Mouse (Mus musculus): ENCODE measurements around the gene Fos. TPM values are rescaled to one million over a fixed set of nuclear protein-coding genes. Genes with fewer than 3 reads are reported as not detected.

Gene Fos
- total RNA-seq, 1 experiment: 10.3 TPM

DNA sequence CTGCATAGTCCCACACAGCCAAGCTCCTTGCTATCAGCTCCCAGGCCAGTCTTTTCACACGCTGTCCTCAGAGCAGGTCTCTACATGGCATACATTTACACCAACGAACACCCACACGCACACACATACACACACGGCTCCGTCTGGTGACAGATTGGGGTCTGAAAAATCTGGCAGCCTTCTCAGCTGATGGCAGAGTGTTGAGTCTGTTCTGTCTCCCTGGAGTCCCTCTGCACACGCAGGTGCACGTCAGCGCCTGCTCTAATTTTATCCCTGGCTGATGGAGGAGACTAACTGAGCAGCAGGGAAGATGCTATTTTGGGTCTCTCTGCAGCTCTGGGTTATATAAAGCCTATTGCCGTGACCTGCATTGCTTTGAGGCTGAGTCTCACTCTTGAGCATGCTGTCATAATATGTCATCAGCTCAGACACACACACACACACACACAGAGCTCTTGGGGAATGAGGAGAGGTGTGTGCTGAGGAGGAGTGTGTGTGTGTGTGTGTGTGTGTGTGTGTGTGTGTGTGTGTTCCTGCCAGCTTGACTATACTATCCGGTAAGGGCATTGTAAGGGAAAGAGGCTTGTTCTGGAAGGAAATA, 37.6 kb upstream of the Fos start:
- TF ChIP-seq HCFC1 (IDR thresholded peaks at IDR 0.05; ENCODE audit: borderline replicate concordance, insufficient read depth, low read length) (no peak), MAFK (IDR thresholded peaks at IDR 0.05; ENCODE audit: insufficient read depth, low read depth, low read length) (no peak), ZNF384 (IDR thresholded peaks at IDR 0.05; ENCODE audit: low read depth, low read length) (no peak), CHD2 (IDR thresholded peaks at IDR 0.05; ENCODE audit: low read depth, low read length) (no peak), ZC3H11A (IDR thresholded peaks at IDR 0.05; ENCODE audit: borderline replicate concordance, low read depth, low read length) (no peak)
- in situ Hi-C loops (cut with MboI; ENCODE audit: low sequenced_read_pairs in 2 of 2, unreplicated experiment in 2 of 2): no loop called here
- DNase-seq (ENCODE audit: low read depth, low spot score): no peak

DNA sequence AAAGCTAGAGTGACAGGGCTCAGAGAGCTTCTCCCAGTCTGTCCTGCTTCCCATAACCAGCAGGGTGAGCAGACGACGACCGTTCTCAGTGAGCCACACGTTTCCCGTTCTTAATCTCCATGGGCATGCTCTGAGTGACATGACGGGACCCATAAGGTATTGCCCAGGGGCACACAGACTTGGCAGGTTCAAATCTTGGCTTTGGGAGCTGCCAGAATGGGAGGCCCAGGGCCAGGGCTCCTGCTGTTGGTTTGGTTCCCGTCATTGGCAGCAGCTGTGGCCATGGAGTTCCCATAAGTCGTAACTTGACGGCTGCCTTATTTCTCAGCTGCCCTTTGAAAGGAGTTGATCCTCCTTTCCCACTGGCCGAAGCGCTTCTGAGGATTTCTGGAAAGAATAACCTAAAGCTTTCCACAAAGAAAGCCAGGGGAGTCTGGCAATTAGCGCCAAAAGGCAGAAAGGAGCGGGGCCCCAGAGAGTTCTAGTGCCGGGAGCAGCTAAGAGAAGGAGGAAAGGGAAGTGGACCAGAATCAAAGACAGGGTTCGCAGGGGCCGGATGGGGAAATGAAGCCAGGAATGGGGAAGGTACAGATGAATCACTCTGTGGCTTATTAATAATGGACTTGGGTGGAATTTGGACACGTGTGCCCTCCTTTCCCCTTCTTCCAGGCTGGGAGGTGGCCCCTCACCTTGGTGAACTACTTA, 36.4 kb upstream of the Fos start:
- no peaks in the 10 kb centered on the region for H3K36me3 ChIP-seq (ENCODE audit: control insufficient read depth, insufficient read depth, low read length, poor library complexity, severe bottlenecking)
- in situ Hi-C loops (cut with MboI; ENCODE audit: low sequenced_read_pairs in 2 of 2, unreplicated experiment in 2 of 2): no loop called here
- no peaks in the 10 kb centered on the region for H3K4me1 ChIP-seq (ENCODE audit: control insufficient read depth in 2 of 2, insufficient read depth in 2 of 2, low read length in 2 of 2, poor library complexity in 1 of 2)
- no peak for TF ChIP-seq ZC3H11A (IDR thresholded peaks at IDR 0.05; ENCODE audit: borderline replicate concordance, low read depth, low read length)
- TF ChIP-seq CHD2 (IDR thresholded peaks at IDR 0.05; ENCODE audit: low read depth, low read length): no peak
- no peak for TF ChIP-seq ZNF384 (IDR thresholded peaks at IDR 0.05; ENCODE audit: low read depth, low read length)
- TF ChIP-seq MAFK (IDR thresholded peaks at IDR 0.05; ENCODE audit: insufficient read depth, low read depth, low read length): no peak
- no peak for TF ChIP-seq HCFC1 (IDR thresholded peaks at IDR 0.05; ENCODE audit: borderline replicate concordance, insufficient read depth, low read length)
- no peak overlapping the region for H3K4me3 ChIP-seq (ENCODE audit: insufficient read depth in 1 of 2, low read depth in 1 of 2, low read length in 2 of 2, poor library complexity in 1 of 2, severe bottlenecking in 1 of 2)
- H3K27ac ChIP-seq (ENCODE audit: insufficient read depth, low read depth, low read length, poor library complexity, severe bottlenecking): no peak overlapping the region
- no peak overlapping the region for H3K9ac ChIP-seq (ENCODE audit: insufficient read depth, low read depth, low read length, poor library complexity, severe bottlenecking)
- no peaks in the 10 kb centered on the region for H3K9me3 ChIP-seq (ENCODE audit: control insufficient read depth, insufficient read depth, low read depth, low read length)
- DNase-seq (ENCODE audit: low read depth, low spot score): no peak

More for the DNA sequence above, 37.6 kb upstream of the Fos start:
- no peaks in the 10 kb centered on the region for H3K9me3 ChIP-seq (ENCODE audit: control insufficient read depth, insufficient read depth, low read depth, low read length)
- no peaks in the 10 kb centered on the region for H3K36me3 ChIP-seq (ENCODE audit: control insufficient read depth, insufficient read depth, low read length, poor library complexity, severe bottlenecking)
- no peak overlapping the region for H3K9ac ChIP-seq (ENCODE audit: insufficient read depth, low read depth, low read length, poor library complexity, severe bottlenecking)
- H3K4me3 ChIP-seq (ENCODE audit: insufficient read depth in 1 of 2, low read depth in 1 of 2, low read length in 2 of 2, poor library complexity in 1 of 2, severe bottlenecking in 1 of 2): no peak overlapping the region
- no peaks in the 10 kb centered on the region for H3K4me1 ChIP-seq (ENCODE audit: control insufficient read depth in 2 of 2, insufficient read depth in 2 of 2, low read length in 2 of 2, poor library complexity in 1 of 2)
- H3K27ac ChIP-seq (ENCODE audit: insufficient read depth, low read depth, low read length, poor library complexity, severe bottlenecking): no peak overlapping the region

DNA sequence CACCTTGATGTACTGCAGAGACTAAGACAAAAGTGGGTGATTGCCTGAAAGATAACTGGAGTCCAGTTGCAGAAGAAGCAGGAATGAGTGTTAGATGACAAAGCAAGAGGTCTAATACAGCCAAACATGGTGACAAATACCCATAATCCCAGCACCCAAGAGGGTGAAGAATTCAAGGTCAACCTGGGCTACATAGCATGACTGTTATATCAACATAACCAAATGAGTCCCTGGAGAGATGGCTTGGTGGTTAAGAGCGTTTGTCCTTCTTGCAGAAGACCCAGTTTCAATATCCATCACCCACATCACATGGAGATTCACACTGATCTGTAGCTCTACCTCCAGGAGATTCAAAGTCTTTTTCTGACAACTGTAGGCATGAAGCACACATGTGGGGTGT, 30.2 kb upstream of the Fos start:
- no peak for TF ChIP-seq CHD2 (IDR thresholded peaks at IDR 0.05; ENCODE audit: low read depth, low read length)
- no peak for TF ChIP-seq MAFK (IDR thresholded peaks at IDR 0.05; ENCODE audit: insufficient read depth, low read depth, low read length)
- TF ChIP-seq HCFC1 (IDR thresholded peaks at IDR 0.05; ENCODE audit: borderline replicate concordance, insufficient read depth, low read length): no peak
- no peak for TF ChIP-seq ZNF384 (IDR thresholded peaks at IDR 0.05; ENCODE audit: low read depth, low read length)
- TF ChIP-seq ZC3H11A (IDR thresholded peaks at IDR 0.05; ENCODE audit: borderline replicate concordance, low read depth, low read length): no peak
- DNase-seq (ENCODE audit: low read depth, low spot score): no peak
- H3K27ac ChIP-seq (ENCODE audit: insufficient read depth, low read depth, low read length, poor library complexity, severe bottlenecking): no peak overlapping the region
- no peak overlapping the region for H3K4me3 ChIP-seq (ENCODE audit: insufficient read depth in 1 of 2, low read depth in 1 of 2, low read length in 2 of 2, poor library complexity in 1 of 2, severe bottlenecking in 1 of 2)
- H3K36me3 ChIP-seq (ENCODE audit: control insufficient read depth, insufficient read depth, low read length, poor library complexity, severe bottlenecking): no peaks in the 10 kb centered on the region
- H3K4me1 ChIP-seq (ENCODE audit: control insufficient read depth in 2 of 2, insufficient read depth in 2 of 2, low read length in 2 of 2, poor library complexity in 1 of 2): peaks cover 0 to 9% of the 10 kb centered on the region in 2 experiments; a peak in 1 of 4 replicates
- in situ Hi-C loops (cut with MboI; ENCODE audit: low sequenced_read_pairs in 2 of 2, unreplicated experiment in 2 of 2): no loop called here
- no peak overlapping the region for H3K9ac ChIP-seq (ENCODE audit: insufficient read depth, low read depth, low read length, poor library complexity, severe bottlenecking)
- no peaks in the 10 kb centered on the region for H3K9me3 ChIP-seq (ENCODE audit: control insufficient read depth, insufficient read depth, low read depth, low read length)

DNA sequence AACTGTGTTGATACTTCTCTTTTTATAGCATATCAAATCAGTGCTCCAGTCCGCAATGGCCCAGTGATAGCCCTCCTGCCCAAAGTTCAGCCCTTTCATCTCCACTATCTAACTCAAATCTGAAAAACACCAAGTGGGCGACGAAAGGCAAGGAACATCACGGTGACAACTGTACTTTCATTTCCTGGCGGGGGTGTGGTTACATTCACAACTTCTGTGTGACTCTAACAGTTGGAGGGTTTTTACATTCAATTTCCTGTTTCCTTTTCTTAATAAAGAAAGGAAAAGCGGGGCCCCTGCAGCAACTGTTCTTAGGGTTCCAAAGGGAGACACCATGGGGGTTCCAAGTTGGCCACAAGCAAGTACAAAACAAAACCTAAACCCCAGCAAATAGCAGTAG, 29.0 kb upstream of the Fos start:
- Histone ChIP-seq H3K36me3 (ENCODE audit: control insufficient read depth, insufficient read depth, low read length, poor library complexity, severe bottlenecking) (no peaks in the 10 kb centered on the region), H3K27ac (ENCODE audit: insufficient read depth, low read depth, low read length, poor library complexity, severe bottlenecking) (no peak overlapping the region), H3K9ac (ENCODE audit: insufficient read depth, low read depth, low read length, poor library complexity, severe bottlenecking) (no peak overlapping the region), H3K4me3 (ENCODE audit: insufficient read depth in 1 of 2, low read depth in 1 of 2, low read length in 2 of 2, poor library complexity in 1 of 2, severe bottlenecking in 1 of 2) (no peak overlapping the region), H3K9me3 (ENCODE audit: control insufficient read depth, insufficient read depth, low read depth, low read length) (no peaks in the 10 kb centered on the region), H3K4me1 (ENCODE audit: control insufficient read depth in 2 of 2, insufficient read depth in 2 of 2, low read length in 2 of 2, poor library complexity in 1 of 2) (peaks cover 0 to 9% of the 10 kb centered on the region in 2 experiments; a peak in 1 of 4 replicates)
- no peak for DNase-seq (ENCODE audit: low read depth, low spot score)
- in situ Hi-C loops (cut with MboI; ENCODE audit: low sequenced_read_pairs in 2 of 2, unreplicated experiment in 2 of 2): no loop called here
- TF ChIP-seq MAFK (IDR thresholded peaks at IDR 0.05; ENCODE audit: insufficient read depth, low read depth, low read length): no peak
- no peak for TF ChIP-seq ZC3H11A (IDR thresholded peaks at IDR 0.05; ENCODE audit: borderline replicate concordance, low read depth, low read length)
- no peak for TF ChIP-seq HCFC1 (IDR thresholded peaks at IDR 0.05; ENCODE audit: borderline replicate concordance, insufficient read depth, low read length)
- TF ChIP-seq CHD2 (IDR thresholded peaks at IDR 0.05; ENCODE audit: low read depth, low read length): no peak
- no peak for TF ChIP-seq ZNF384 (IDR thresholded peaks at IDR 0.05; ENCODE audit: low read depth, low read length)

All from ES-E14 (cell line).